Mouse (Mus musculus): Measurements from ENCODE around the gene Phlpp1.
A peak's percentile ranks its signal among the peaks of the same experiment; 100 is the strongest.

Phlpp1 gene

GRCm38 (mm10) chr1:106171241-106172220 lies at the start of gene Phlpp1:
TSS of gene Phlpp1 (plus strand) at chr1:106171752.
- DNase-seq = peak; percentile 100

- DNase-seq = no peak
Observed at GRCm38 (mm10) chr1:106126601-106127000, 45.0 kb upstream of the Phlpp1 start.

GRCm38 (mm10) chr1:106131697-106132349 lies 39.7 kb upstream of the Phlpp1 start:
- DNase-seq = no peak

GRCm38 (mm10) chr1:106132350-106132700 lies 39.2 kb upstream of the Phlpp1 start:
- DNase-seq = no peak

- DNase-seq = no peak
Observed at GRCm38 (mm10) chr1:106138691-106139090, 32.9 kb upstream of the Phlpp1 start.

GRCm38 (mm10) chr1:106139137-106139536 lies 32.4 kb upstream of the Phlpp1 start:
- DNase-seq = no peak

GRCm38 (mm10) chr1:106142010-106142409 lies 29.5 kb upstream of the Phlpp1 start:
- no peak for DNase-seq

- DNase-seq = no peak
Observed at GRCm38 (mm10) chr1:106144534-106144933, 27.0 kb upstream of the Phlpp1 start.

GRCm38 (mm10) chr1:106145055-106145454 lies 26.5 kb upstream of the Phlpp1 start:
- DNase-seq = no peak

- no peak for DNase-seq
Observed at GRCm38 (mm10) chr1:106145565-106146190, 25.9 kb upstream of the Phlpp1 start.

- no peak for DNase-seq
Observed at GRCm38 (mm10) chr1:106148386-106149380, 22.9 kb upstream of the Phlpp1 start.

- peak; percentile 24 for DNase-seq
Observed at GRCm38 (mm10) chr1:106151846-106152245, 19.7 kb upstream of the Phlpp1 start.

GRCm38 (mm10) chr1:106152742-106153141 lies 18.8 kb upstream of the Phlpp1 start:
- DNase-seq = no peak

GRCm38 (mm10) chr1:106154590-106154989 lies 17.0 kb upstream of the Phlpp1 start:
- no peak for DNase-seq

- no peak for DNase-seq
Observed at GRCm38 (mm10) chr1:106155087-106155567, 16.4 kb upstream of the Phlpp1 start.

GRCm38 (mm10) chr1:106155702-106156101 lies 15.8 kb upstream of the Phlpp1 start:
- DNase-seq = no peak

- DNase-seq = no peak
Observed at GRCm38 (mm10) chr1:106157961-106158515, 13.5 kb upstream of the Phlpp1 start.

GRCm38 (mm10) chr1:106159667-106160066 lies 11.9 kb upstream of the Phlpp1 start:
- DNase-seq = no peak

- no peak for DNase-seq
Observed at GRCm38 (mm10) chr1:106160916-106161315, 10.6 kb upstream of the Phlpp1 start.

- DNase-seq = no peak
Observed at GRCm38 (mm10) chr1:106162581-106162980, 9.0 kb upstream of the Phlpp1 start.

- no peak for DNase-seq
Observed at GRCm38 (mm10) chr1:106163401-106163800, 8.2 kb upstream of the Phlpp1 start.

- no peak for DNase-seq
Observed at GRCm38 (mm10) chr1:106164111-106164510, 7.4 kb upstream of the Phlpp1 start.

Measured in kidney, adult 11 months (tissue).